Mouse (Mus musculus): ENCODE results near the gene Atxn1. TPM values are rescaled to one million over a fixed set of nuclear protein-coding genes. Genes with fewer than 3 reads are reported as not detected.

Gene Atxn1
- polyA plus RNA-seq, 1 experiment from 2014 or later: 11.9 TPM

DNA sequence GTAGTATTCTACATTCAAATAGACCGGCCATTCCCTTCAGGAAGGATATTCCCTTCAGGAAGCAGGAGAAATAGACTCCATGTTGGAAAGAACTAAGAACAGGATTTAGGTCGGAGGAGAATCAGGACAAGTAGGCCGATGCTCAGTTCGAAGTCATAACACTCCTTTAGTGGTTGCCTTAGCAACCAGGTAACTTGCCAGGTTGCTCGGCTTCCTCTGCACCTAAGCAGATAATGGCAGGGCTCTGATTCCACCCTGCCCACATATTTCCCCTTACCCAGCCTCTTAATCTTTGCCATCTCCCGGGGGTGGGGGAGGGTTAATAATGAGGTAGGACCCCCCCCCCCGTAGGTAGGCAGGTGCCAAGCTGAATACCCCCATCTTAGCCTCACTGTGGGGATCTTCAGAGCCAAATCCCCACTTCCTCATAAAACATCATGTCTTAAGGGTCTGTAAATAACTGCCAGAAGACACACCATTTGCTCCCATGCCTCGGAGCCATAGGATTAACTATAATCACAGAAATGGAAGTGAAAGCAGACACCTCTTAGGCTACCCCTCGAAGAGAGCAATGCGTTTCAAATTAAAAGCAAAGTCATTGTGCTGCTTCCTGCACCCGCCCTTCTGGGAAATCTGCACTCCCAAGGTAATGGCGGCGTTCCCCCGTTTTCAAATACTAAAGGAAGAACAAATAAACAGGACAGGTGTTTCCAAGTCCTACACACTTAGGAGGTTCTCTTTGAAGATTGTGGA is 240.1 kb downstream of the Atxn1 start:
- Histone ChIP-seq H3K27ac (ENCODE audit: low read length) (no peak overlapping the region), H3K36me3 (ENCODE audit: insufficient read depth, low read length) (no peaks in the 10 kb centered on the region), H3K9ac (replicated peaks; ENCODE audit: low read depth) (no peak overlapping the region), H3K4me3 (ENCODE audit: low read depth, low read length) (no peak overlapping the region), H3K9me3 (ENCODE audit: low read length) (no peaks in the 10 kb centered on the region), H3K27me3 (replicated peaks; ENCODE audit: insufficient read depth, low read length) (no peaks in the 10 kb centered on the region), H3K4me1 (ENCODE audit: insufficient read depth, low read depth, low read length) (0 out of 2 replicates have a peak, but pooled peaks cover 2% of the 10 kb centered on the region), H3K4me2 (replicated peaks; ENCODE audit: low read depth, low read length) (no peak overlapping the region)
- TF ChIP-seq EP300 (IDR thresholded peaks at IDR 0.05): no peak
- TF ChIP-seq CTCF (IDR thresholded peaks at IDR 0.05): no peak
- no peak for DNase-seq (ENCODE audit: low spot score)
- 50% methylated on average over 14 of the region's 14 CpGs for WGBS
- no peak for ATAC-seq

DNA sequence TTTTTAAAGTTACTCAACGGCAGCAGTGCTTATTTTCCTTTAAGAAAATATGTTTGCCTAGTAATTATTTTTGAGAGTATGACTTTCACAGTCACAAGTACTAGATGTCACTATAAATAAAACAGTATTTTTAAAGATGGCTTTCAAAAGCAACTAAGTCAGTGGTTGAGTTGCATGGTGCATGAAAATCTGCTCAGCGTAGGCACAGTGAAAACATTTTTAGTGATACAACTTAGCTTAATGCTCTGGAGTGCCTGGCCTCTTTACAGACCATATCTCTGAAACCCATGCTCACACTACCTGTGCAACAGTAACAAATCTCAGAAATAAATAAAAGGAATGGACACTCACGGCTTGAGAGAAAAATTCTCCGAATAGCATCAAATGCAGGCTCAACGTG is 241.9 kb downstream of the Atxn1 start:
- H3K4me1 ChIP-seq (ENCODE audit: insufficient read depth, low read depth, low read length): peaks cover 2% of the 10 kb centered on the region; the same call in 1 of the 2 replicates
- ATAC-seq (no peak), DNase-seq (ENCODE audit: low spot score) (no peak)
- no peak overlapping the region for H3K9ac ChIP-seq (replicated peaks; ENCODE audit: low read depth)
- no peaks in the 10 kb centered on the region for H3K36me3 ChIP-seq (ENCODE audit: insufficient read depth, low read length)
- H3K4me2 ChIP-seq (replicated peaks; ENCODE audit: low read depth, low read length): no peak overlapping the region
- no peaks in the 10 kb centered on the region for H3K9me3 ChIP-seq (ENCODE audit: low read length)
- no peak overlapping the region for H3K27ac ChIP-seq (ENCODE audit: low read length)
- WGBS: 70% methylated on average over 5 of the region's 5 CpGs
- TF ChIP-seq EP300 (IDR thresholded peaks at IDR 0.05) (no peak), CTCF (IDR thresholded peaks at IDR 0.05) (no peak)
- H3K4me3 ChIP-seq (ENCODE audit: low read depth, low read length): no peak overlapping the region
- no peaks in the 10 kb centered on the region for H3K27me3 ChIP-seq (replicated peaks; ENCODE audit: insufficient read depth, low read length)

DNA sequence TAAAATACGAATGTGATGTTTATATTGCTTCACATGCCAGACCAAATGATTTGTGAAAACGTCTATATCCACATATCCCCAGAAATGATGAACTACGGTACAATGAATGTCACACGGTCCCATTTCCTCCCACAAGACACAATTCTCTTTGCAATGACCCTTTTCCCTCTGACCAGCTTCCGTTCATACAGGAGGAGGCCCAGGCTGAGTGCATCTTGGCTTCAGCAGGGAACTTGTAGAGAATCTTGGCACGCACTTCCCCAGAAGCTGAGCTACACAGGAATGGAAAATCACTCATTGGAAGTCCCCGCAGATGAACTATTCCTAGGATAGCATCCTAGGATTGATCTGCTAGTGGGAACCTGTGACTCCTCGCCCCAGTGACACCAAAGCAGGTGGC is 243.2 kb downstream of the Atxn1 start:
- Histone ChIP-seq H3K4me2 (replicated peaks; ENCODE audit: low read depth, low read length) (no peak overlapping the region), H3K36me3 (ENCODE audit: insufficient read depth, low read length) (no peaks in the 10 kb centered on the region), H3K4me1 (ENCODE audit: insufficient read depth, low read depth, low read length) (peaks cover 2% of the 10 kb centered on the region; the same call in 1 of the 2 replicates), H3K27ac (ENCODE audit: low read length) (no peak overlapping the region), H3K27me3 (replicated peaks; ENCODE audit: insufficient read depth, low read length) (no peaks in the 10 kb centered on the region), H3K9me3 (ENCODE audit: low read length) (no peaks in the 10 kb centered on the region), H3K9ac (replicated peaks; ENCODE audit: low read depth) (no peak overlapping the region), H3K4me3 (ENCODE audit: low read depth, low read length) (no peak overlapping the region)
- 44% methylated on average over 8 of the region's 8 CpGs for WGBS
- peak; percentile 85 for DNase-seq (ENCODE audit: low spot score)
- no peak for TF ChIP-seq CTCF (IDR thresholded peaks at IDR 0.05)
- peak; percentile 41; the same call in 1 of the 2 replicates for TF ChIP-seq EP300 (IDR thresholded peaks at IDR 0.05)
- ATAC-seq: peak; percentile 69

DNA sequence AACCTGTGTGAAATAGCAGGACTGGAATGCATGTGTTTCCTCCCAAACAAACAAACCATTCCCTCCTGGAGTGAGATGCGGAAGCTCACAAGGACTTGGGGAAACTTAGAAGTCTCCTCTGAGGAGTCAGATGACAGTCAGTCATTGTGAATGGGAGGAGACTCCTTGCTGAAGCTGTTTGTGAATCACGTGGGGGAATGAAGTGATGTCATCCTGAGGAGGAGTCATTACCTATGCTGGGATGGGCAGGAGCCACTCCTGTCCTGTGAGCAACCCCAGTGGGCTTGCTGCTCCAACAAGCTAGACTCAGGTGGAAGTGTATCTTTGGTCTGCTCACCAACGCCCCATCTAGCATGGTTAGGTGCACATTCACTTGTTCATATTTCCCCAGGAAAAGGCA is 246.0 kb downstream of the Atxn1 start:
- H3K4me1 ChIP-seq (ENCODE audit: insufficient read depth, low read depth, low read length): peaks cover 2% of the 10 kb centered on the region; the same call in 1 of the 2 replicates
- TF ChIP-seq EP300 (IDR thresholded peaks at IDR 0.05): no peak
- no peak for TF ChIP-seq CTCF (IDR thresholded peaks at IDR 0.05)
- H3K4me2 ChIP-seq (replicated peaks; ENCODE audit: low read depth, low read length): no peak overlapping the region
- H3K27me3 ChIP-seq (replicated peaks; ENCODE audit: insufficient read depth, low read length): no peaks in the 10 kb centered on the region
- no peak overlapping the region for H3K4me3 ChIP-seq (ENCODE audit: low read depth, low read length)
- H3K36me3 ChIP-seq (ENCODE audit: insufficient read depth, low read length): no peaks in the 10 kb centered on the region
- no peak overlapping the region for H3K9ac ChIP-seq (replicated peaks; ENCODE audit: low read depth)
- peak; percentile 57 for DNase-seq (ENCODE audit: low spot score)
- H3K27ac ChIP-seq (ENCODE audit: low read length): no peak overlapping the region
- no peaks in the 10 kb centered on the region for H3K9me3 ChIP-seq (ENCODE audit: low read length)
- ATAC-seq: peak; percentile 67
- 45% methylated on average over 3 of the region's 3 CpGs for WGBS

DNA sequence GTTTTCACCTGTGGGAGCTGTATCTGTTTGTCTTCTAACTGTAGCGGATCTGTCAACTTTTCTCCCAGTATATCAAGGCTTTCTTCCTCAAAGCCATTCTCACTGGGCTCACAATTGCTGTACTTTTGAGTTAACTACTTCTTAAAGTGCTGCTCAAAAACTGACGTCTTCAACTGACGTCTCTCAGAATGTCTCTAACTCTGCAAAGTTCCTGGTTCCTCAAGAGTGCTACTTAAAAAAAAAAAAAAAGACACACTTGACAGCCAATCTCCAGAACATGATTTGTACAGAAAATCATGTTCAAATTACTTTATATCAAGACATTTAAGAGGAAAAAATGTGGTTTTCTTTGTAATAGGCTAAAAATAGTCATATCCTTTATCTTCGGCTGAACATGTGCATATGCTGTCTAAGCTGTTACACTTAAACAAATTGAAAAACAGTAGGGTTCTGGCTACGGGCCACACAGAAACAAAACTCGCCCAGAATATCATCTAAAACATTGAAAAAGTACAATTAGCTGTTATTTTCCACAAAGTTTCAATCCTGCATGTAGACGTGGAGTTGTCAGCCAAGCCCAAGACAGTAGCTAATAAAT is 249.1 kb downstream of the Atxn1 start:
- Histone ChIP-seq H3K4me2 (replicated peaks; ENCODE audit: low read depth, low read length) (no peak overlapping the region), H3K9ac (replicated peaks; ENCODE audit: low read depth) (no peak overlapping the region), H3K4me1 (ENCODE audit: insufficient read depth, low read depth, low read length) (no peaks in the 10 kb centered on the region; the same call in 1 of the 2 replicates), H3K27ac (ENCODE audit: low read length) (no peak overlapping the region; the same call in 1 of the 2 replicates), H3K9me3 (ENCODE audit: low read length) (no peaks in the 10 kb centered on the region), H3K36me3 (ENCODE audit: insufficient read depth, low read length) (no peaks in the 10 kb centered on the region), H3K4me3 (ENCODE audit: low read depth, low read length) (no peak overlapping the region), H3K27me3 (replicated peaks; ENCODE audit: insufficient read depth, low read length) (no peaks in the 10 kb centered on the region)
- ATAC-seq (peak; percentile 56), DNase-seq (ENCODE audit: low spot score) (peak; percentile 76)
- 31% methylated on average over 7 of the region's 7 CpGs for WGBS
- no peak for TF ChIP-seq CTCF (IDR thresholded peaks at IDR 0.05)
- TF ChIP-seq EP300 (IDR thresholded peaks at IDR 0.05): peak; percentile 33; the same call in 1 of the 2 replicates

DNA sequence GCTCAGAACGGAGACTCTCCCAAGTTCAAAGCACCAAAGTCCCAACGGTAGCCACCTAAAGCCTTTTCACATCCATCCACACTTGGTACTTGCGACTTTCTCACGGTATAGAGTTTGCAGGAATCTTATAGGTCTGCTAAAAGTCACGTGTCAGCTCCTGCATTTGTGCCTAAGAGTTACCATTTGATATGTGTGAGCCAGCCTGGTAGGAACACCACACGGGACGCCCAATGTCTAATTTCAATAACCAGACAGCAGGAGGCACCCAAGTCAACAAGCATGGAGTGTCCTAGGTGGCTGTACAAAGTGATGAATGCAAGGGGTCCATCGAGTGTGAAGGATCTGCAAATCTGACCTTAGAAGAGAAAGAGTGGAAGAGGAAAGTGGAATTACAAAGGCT is 254.8 kb downstream of the Atxn1 start:
- Histone ChIP-seq H3K27me3 (replicated peaks; ENCODE audit: insufficient read depth, low read length) (no peaks in the 10 kb centered on the region), H3K4me1 (ENCODE audit: insufficient read depth, low read depth, low read length) (no peaks in the 10 kb centered on the region), H3K36me3 (ENCODE audit: insufficient read depth, low read length) (no peaks in the 10 kb centered on the region), H3K9me3 (ENCODE audit: low read length) (no peaks in the 10 kb centered on the region), H3K4me2 (replicated peaks; ENCODE audit: low read depth, low read length) (no peak overlapping the region), H3K9ac (replicated peaks; ENCODE audit: low read depth) (no peak overlapping the region), H3K27ac (ENCODE audit: low read length) (no peak overlapping the region), H3K4me3 (ENCODE audit: low read depth, low read length) (no peak overlapping the region)
- ATAC-seq: no peak
- TF ChIP-seq CTCF (IDR thresholded peaks at IDR 0.05) (peak; percentile 21; the same call in 1 of the 2 replicates), EP300 (IDR thresholded peaks at IDR 0.05) (no peak)
- WGBS: 83% methylated on average over 8 of the region's 8 CpGs
- no peak for DNase-seq (ENCODE audit: low spot score)

Data from lung, postnatal 0 days (tissue).